Mouse (Mus musculus): ENCODE measurements around the gene Cog8. TPM values are rescaled to one million over a fixed set of nuclear protein-coding genes. Genes with fewer than 3 reads are reported as not detected.

Gene Cog8
- polyA plus RNA-seq (2015; fragmentation: Nextera tagmentation; extraction: Ambion mirVana) = 44.2 and 45.3 TPM in 2 replicates

- WGBS = under 1% methylated on average over 88 of the region's 88 CpGs
Measured at GRCm38 (mm10) chr8:107056076-107056972, at the start of gene Cog8, which contains the start of gene Nip7. Gene Cog8, minus strand, starts transcription at chr8:107056689. Gene Nip7, plus strand, starts transcription at chr8:107056877.

GRCm38 (mm10) chr8:107104547-107104946 lies 48.1 kb upstream of the Cog8 start:
- no peaks in the 10 kb centered on the region for H3K27me3 ChIP-seq
- no peak overlapping the region for H3K4me2 ChIP-seq
- H3K36me3 ChIP-seq = no peaks in the 10 kb centered on the region
- no peak overlapping the region for H3K4me3 ChIP-seq
- no peak for ATAC-seq (ENCODE audit: low FRiP score, low read depth)
- no peaks in the 10 kb centered on the region for H3K4me1 ChIP-seq (replicated peaks)
- no peak overlapping the region for H3K27ac ChIP-seq (replicated peaks)
- H3K9me3 ChIP-seq = no peaks in the 10 kb centered on the region
- 9% methylated on average over 4 of the region's 4 CpGs for WGBS
- H3K9ac ChIP-seq = no peak overlapping the region

More at GRCm38 (mm10) chr8:107056076-107056972, at the start of gene Cog8, which contains the start of gene Nip7:
- H3K27me3 ChIP-seq = no peaks in the 10 kb centered on the region
- ATAC-seq (ENCODE audit: low FRiP score, low read depth) = peak; percentile 96
- peak within 1 kb of the TSS; percentile 92 for H3K4me2 ChIP-seq
- H3K4me3 ChIP-seq = peak within 1 kb of the TSS; percentile 84
- H3K4me1 ChIP-seq (replicated peaks) = peaks cover 31% of the 10 kb centered on the region
- peak within 1 kb of the TSS; percentile 85 for H3K27ac ChIP-seq (replicated peaks)
- H3K9me3 ChIP-seq = no peaks in the 10 kb centered on the region
- H3K36me3 ChIP-seq = peaks cover 47% of the 10 kb centered on the region
- peak within 1 kb of the TSS; percentile 88 for H3K9ac ChIP-seq

- H3K9me3 ChIP-seq = no peaks in the 10 kb centered on the region
- H3K27me3 ChIP-seq = no peaks in the 10 kb centered on the region
- no peaks in the 10 kb centered on the region for H3K36me3 ChIP-seq
- WGBS = 92% methylated on average over 2 of the region's 2 CpGs
- H3K4me1 ChIP-seq (replicated peaks) = peaks cover 8% of the 10 kb centered on the region
- no peak overlapping the region for H3K27ac ChIP-seq (replicated peaks)
- H3K4me3 ChIP-seq = no peak overlapping the region
- H3K9ac ChIP-seq = no peak overlapping the region
- no peak overlapping the region for H3K4me2 ChIP-seq
- no peak for ATAC-seq (ENCODE audit: low FRiP score, low read depth)
Measured at GRCm38 (mm10) chr8:107100635-107101034, 44.1 kb upstream of the Cog8 start.

GRCm38 (mm10) chr8:107096366-107097036 lies 40.0 kb upstream of the Cog8 start, which contains the start of gene Terf2:
Gene Terf2, minus strand, starts transcription at chr8:107096547.
- peak; percentile 97 for ATAC-seq (ENCODE audit: low FRiP score, low read depth)
- WGBS = 5% methylated on average over 32 of the region's 39 CpGs
- 0 out of 2 replicates have a peak, but pooled peaks cover 12% of the 10 kb centered on the region for H3K36me3 ChIP-seq

GRCm38 (mm10) chr8:107095717-107096365 lies 39.4 kb upstream of the Cog8 start:
- H3K27me3 ChIP-seq = no peaks in the 10 kb centered on the region
- H3K4me1 ChIP-seq (replicated peaks) = peaks cover 28% of the 10 kb centered on the region
- H3K9me3 ChIP-seq = no peaks in the 10 kb centered on the region
- H3K36me3 ChIP-seq = 0 out of 2 replicates have a peak, but pooled peaks cover 16% of the 10 kb centered on the region
- under 1% methylated on average over 49 of the region's 53 CpGs for WGBS
- peak overlapping the region; percentile 61 for H3K4me2 ChIP-seq
- H3K9ac ChIP-seq = peak overlapping the region; percentile 92
- no peak; the same call in none of the 2 replicates for ATAC-seq (ENCODE audit: low FRiP score, low read depth)
- peak overlapping the region; percentile 89 for H3K27ac ChIP-seq (replicated peaks)
- H3K4me3 ChIP-seq = peak overlapping the region; percentile 96

More at GRCm38 (mm10) chr8:107096366-107097036, 40.0 kb upstream of the Cog8 start, which contains the start of gene Terf2:
- no peaks in the 10 kb centered on the region for H3K27me3 ChIP-seq
- peak within 1 kb of the TSS; percentile 96 for H3K4me3 ChIP-seq
- H3K4me2 ChIP-seq = peak within 1 kb of the TSS; percentile 61
- peaks cover 28% of the 10 kb centered on the region for H3K4me1 ChIP-seq (replicated peaks)
- no peaks in the 10 kb centered on the region for H3K9me3 ChIP-seq
- peak within 1 kb of the TSS; percentile 92 for H3K9ac ChIP-seq
- peak within 1 kb of the TSS; percentile 89 for H3K27ac ChIP-seq (replicated peaks)

GRCm38 (mm10) chr8:107090531-107090930 lies 34.0 kb upstream of the Cog8 start:
- no peak overlapping the region for H3K9ac ChIP-seq
- H3K27me3 ChIP-seq = no peaks in the 10 kb centered on the region
- H3K36me3 ChIP-seq = peaks cover 42% of the 10 kb centered on the region
- no peak for ATAC-seq (ENCODE audit: low FRiP score, low read depth)
- no peak overlapping the region for H3K4me3 ChIP-seq
- H3K4me1 ChIP-seq (replicated peaks) = peaks cover 19% of the 10 kb centered on the region
- 94% methylated on average over 7 of the region's 7 CpGs for WGBS
- H3K27ac ChIP-seq (replicated peaks) = no peak overlapping the region
- no peak overlapping the region for H3K4me2 ChIP-seq
- H3K9me3 ChIP-seq = no peaks in the 10 kb centered on the region

GRCm38 (mm10) chr8:107088526-107089063 lies 32.1 kb upstream of the Cog8 start:
- WGBS = 96% methylated on average over 5 of the region's 5 CpGs
- peaks cover 44% of the 10 kb centered on the region for H3K36me3 ChIP-seq
- H3K27ac ChIP-seq (replicated peaks) = no peak overlapping the region
- H3K4me3 ChIP-seq = no peak overlapping the region
- H3K4me1 ChIP-seq (replicated peaks) = no peaks in the 10 kb centered on the region
- ATAC-seq (ENCODE audit: low FRiP score, low read depth) = no peak
- no peak overlapping the region for H3K9ac ChIP-seq
- no peaks in the 10 kb centered on the region for H3K27me3 ChIP-seq
- no peaks in the 10 kb centered on the region for H3K9me3 ChIP-seq
- no peak overlapping the region for H3K4me2 ChIP-seq

- no peak overlapping the region for H3K27ac ChIP-seq (replicated peaks)
- H3K4me2 ChIP-seq = no peak overlapping the region
- H3K9me3 ChIP-seq = no peaks in the 10 kb centered on the region
- no peak overlapping the region for H3K4me3 ChIP-seq
- no peak overlapping the region for H3K9ac ChIP-seq
- no peaks in the 10 kb centered on the region for H3K4me1 ChIP-seq (replicated peaks)
- no peak for ATAC-seq (ENCODE audit: low FRiP score, low read depth)
- H3K36me3 ChIP-seq = peaks cover 49% of the 10 kb centered on the region
- no peaks in the 10 kb centered on the region for H3K27me3 ChIP-seq
- over 99% methylated on average over 5 of the region's 5 CpGs for WGBS
Measured at GRCm38 (mm10) chr8:107086018-107086417, 29.5 kb upstream of the Cog8 start.

GRCm38 (mm10) chr8:107085358-107085757 lies 28.9 kb upstream of the Cog8 start:
- H3K36me3 ChIP-seq = peaks cover 53% of the 10 kb centered on the region
- no peak overlapping the region for H3K27ac ChIP-seq (replicated peaks)
- no peaks in the 10 kb centered on the region for H3K27me3 ChIP-seq
- ATAC-seq (ENCODE audit: low FRiP score, low read depth) = no peak
- H3K9ac ChIP-seq = no peak overlapping the region
- no peaks in the 10 kb centered on the region for H3K4me1 ChIP-seq (replicated peaks)
- 98% methylated on average over 17 of the region's 17 CpGs for WGBS
- no peak overlapping the region for H3K4me2 ChIP-seq
- H3K9me3 ChIP-seq = no peaks in the 10 kb centered on the region
- no peak overlapping the region for H3K4me3 ChIP-seq

GRCm38 (mm10) chr8:107076239-107076888 lies 19.9 kb upstream of the Cog8 start:
- 86% methylated on average over 7 of the region's 7 CpGs for WGBS
- Histone ChIP-seq H3K4me2 (no peak overlapping the region), H3K27me3 (no peaks in the 10 kb centered on the region), H3K4me3 (no peak overlapping the region), H3K4me1 (replicated peaks) (no peaks in the 10 kb centered on the region), H3K36me3 (peaks cover 75% of the 10 kb centered on the region), H3K9me3 (no peaks in the 10 kb centered on the region), H3K9ac (no peak overlapping the region), H3K27ac (replicated peaks) (no peak overlapping the region)
- no peak for ATAC-seq (ENCODE audit: low FRiP score, low read depth)

- Histone ChIP-seq H3K27me3 (no peaks in the 10 kb centered on the region), H3K4me2 (no peak overlapping the region), H3K27ac (replicated peaks) (no peak overlapping the region), H3K4me3 (no peak overlapping the region), H3K36me3 (peaks cover 72% of the 10 kb centered on the region), H3K9me3 (no peaks in the 10 kb centered on the region), H3K9ac (no peak overlapping the region), H3K4me1 (replicated peaks) (no peaks in the 10 kb centered on the region)
- ATAC-seq (ENCODE audit: low FRiP score, low read depth) = no peak
- WGBS = 92% methylated on average over 1 of the region's 1 CpGs
Measured at GRCm38 (mm10) chr8:107074128-107074527, 17.6 kb upstream of the Cog8 start.
